Mouse (Mus musculus) G1E (cell line): ENCODE data around the gene Hivep3.

ENCODE experiments used
- CTCF ChIP-seq: IDR thresholded peaks from 2 replicates; pipeline ENCODE4 v1.5.1; 2012; ENCODE audit warnings: low read depth, low read length, inconsistent platforms, mixed read lengths
- GATA1 ChIP-seq: IDR thresholded peaks from 2 replicates; pipeline ENCODE4 v1.6.1; 2012; ENCODE audit warnings: borderline replicate concordance, low read length, inconsistent platforms, mixed read lengths
- GATA2 ChIP-seq: IDR thresholded peaks from 2 replicates; pipeline ENCODE4 v1.6.1; 2012; ENCODE audit warnings: low read depth, low read length, inconsistent platforms, borderline replicate concordance
- POLR2AphosphoS5 ChIP-seq: IDR thresholded peaks from 2 replicates; pipeline ENCODE4 v1.6.1; 2012; ENCODE audit warnings: low read depth, low read length, inconsistent platforms; ENCODE audit not compliant: insufficient replicate concordance
- TAL1 ChIP-seq: conservative IDR thresholded peaks from 2 replicates; pipeline ENCODE4 v1.6.1; 2012; ENCODE audit warnings: low read depth, low read length, inconsistent platforms, mixed read lengths

GRCm38 (mm10) chr4:119750157-119750556 is 16.6 kb downstream of the Hivep3 start:
- TF ChIP-seq CTCF (no peak), GATA1 (no peak), GATA2 (no peak), POLR2AphosphoS5 (no peak), TAL1 (no peak)
